Mouse (Mus musculus) stomach, adult 2 months (tissue): ENCODE data around the gene Lrrc47. TPM values are rescaled to one million over a fixed set of nuclear protein-coding genes. Genes with fewer than 3 reads are reported as not detected.

ENCODE experiments used
- polyA plus RNA-seq: library from polyadenylated mRNA; depleted of rRNA; stranded (reverse); fragments of >200 nt; gene quantifications from 2 replicates; pipeline ENCODE4 v1.2.3, GENCODE M21; 2012; rRNA removed

The Lrrc47 gene
- polyA plus RNA-seq, result 25.4 and 35.3 TPM in 2 replicates

GRCm38 (mm10) chr4:154011646-154012089, at the start of gene Lrrc47:
Gene Lrrc47 (plus strand): TSS chr4:154011731.

GRCm38 (mm10) chr4:153974431-153975291, 36.9 kb upstream of the Lrrc47 start, which contains the start of the genes Dffb and Cep104:
Gene Dffb (minus strand): TSS chr4:153975126.
Gene Cep104 (plus strand): TSS chr4:153975194.

DNA sequence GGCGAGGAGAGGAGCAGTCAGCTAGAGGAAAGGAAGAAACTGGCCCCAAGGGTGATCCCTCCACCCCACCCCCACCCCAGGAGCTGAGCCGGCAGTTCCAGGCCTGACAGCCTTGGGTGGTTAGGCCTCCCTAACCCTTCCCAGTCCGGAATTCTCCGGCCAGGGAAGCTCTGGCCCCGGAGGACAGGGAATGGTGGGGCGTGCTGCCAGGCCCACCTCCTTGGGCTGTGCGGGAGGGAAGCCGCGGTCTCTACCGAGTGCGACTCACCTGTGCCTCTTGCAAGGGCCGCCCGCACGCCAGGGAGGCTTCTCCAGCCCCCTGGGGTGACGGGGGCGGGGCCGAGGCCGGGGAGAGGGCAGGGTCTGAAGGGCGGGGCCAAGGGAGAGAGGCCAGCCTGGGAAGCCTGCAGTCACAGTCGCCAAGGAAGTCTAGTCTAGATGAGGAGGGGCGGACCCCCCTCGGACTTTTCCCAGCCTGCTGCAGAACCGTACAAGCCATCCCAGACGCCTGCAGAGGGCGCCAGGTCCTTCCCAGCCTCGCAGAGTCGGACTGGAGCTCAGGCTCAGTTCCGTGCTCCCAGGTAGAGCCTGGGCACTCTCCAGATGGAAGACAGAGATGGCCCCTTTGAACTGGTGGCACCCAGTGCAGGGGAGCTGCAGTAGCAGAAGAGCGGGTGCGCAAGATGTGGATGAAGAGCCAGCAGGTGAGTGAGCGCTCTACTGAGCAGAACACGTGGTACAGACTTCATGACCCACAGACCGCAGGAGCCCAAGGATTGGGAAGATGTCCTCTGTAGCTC, 14.3 kb downstream of the Lrrc47 start, which contains the start of gene Smim1:
Gene Smim1, minus strand, starts transcription at position 590 of the 800 bp plus-strand sequence.

GRCm38 (mm10) chr4:154042577-154042976, 31.0 kb downstream of the Lrrc47 start, which contains the start of gene Ccdc27:
Gene Ccdc27 (minus strand): TSS chr4:154042677.

Other genes starting within 250 kb of the Lrrc47 start
- gene A430005L14Rik, start 54.5 kb upstream of the Lrrc47 start, polyA plus RNA-seq, result 22.0 and 31.1 TPM in 2 replicates
- gene Dffb, start 36.6 kb upstream of the Lrrc47 start, polyA plus RNA-seq, result 4.2 and 5.3 TPM in 2 replicates
- 5.3 and 5.5 TPM in 2 replicates for gene Cep104, start 36.5 kb upstream of the Lrrc47 start, polyA plus RNA-seq
- 19.0 and 23.7 TPM in 2 replicates for gene Smim1, start 14.5 kb downstream of the Lrrc47 start, polyA plus RNA-seq
- not detected in 2 replicates for gene Ccdc27, start 30.9 kb downstream of the Lrrc47 start, polyA plus RNA-seq
- 0.57 and 1.0 TPM in 2 replicates for gene Trp73, start 128.5 kb downstream of the Lrrc47 start, polyA plus RNA-seq
- 13.1 and 13.3 TPM in 2 replicates for gene Wrap73, start 130.6 kb downstream of the Lrrc47 start, polyA plus RNA-seq
- gene Tprgl, start 148.9 kb downstream of the Lrrc47 start, polyA plus RNA-seq, result 73.7 and 93.7 TPM in 2 replicates
- 9.5 and 11.1 TPM in 2 replicates for gene Megf6, start 159.0 kb downstream of the Lrrc47 start, polyA plus RNA-seq